Mouse (Mus musculus) cerebellum, postnatal 14 days (tissue): ENCODE data around the gene Arl6ip1.
"Not testable (repeated sequence)": the region's sequence is repeated elsewhere in the genome, so short reads cannot be mapped to it uniquely, and the experiment has no call there.

Experiments used
- DNase-seq, 2 experiments: peaks; one replicate each; pipeline ENCODE4 v3.0.0; 2021; ENCODE audit warnings: mixed read lengths in 2 of 2

The Arl6ip1 gene

DNA sequence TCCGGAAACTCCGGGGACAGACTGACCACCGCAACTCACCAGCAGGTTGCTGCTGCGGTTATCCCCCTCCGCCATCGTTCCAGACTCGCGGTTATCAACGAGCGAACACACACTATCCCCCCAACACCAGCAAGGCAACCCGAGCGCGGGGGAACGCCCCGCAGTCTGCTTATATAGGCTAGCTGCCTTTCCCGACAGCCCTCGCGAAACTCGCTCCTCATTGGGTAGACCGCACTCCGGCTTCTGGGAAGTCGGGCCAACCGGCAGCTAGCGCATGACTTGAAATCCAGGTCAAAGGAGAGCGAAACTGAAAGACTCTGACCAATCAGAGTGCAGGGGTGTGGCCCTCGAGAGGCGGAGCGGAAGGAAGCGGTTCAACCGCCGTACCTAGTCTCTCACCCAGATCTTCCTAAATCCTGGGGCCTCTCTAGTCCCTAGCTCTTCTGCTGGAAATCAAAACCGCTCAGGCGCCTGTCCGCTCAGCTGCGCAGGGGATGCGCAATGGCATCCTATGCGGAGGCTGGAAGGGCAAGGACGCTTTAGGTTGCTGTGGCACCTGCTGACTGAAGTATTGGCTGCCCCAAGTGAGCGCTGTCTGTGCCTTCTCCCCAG lies at the start of gene Arl6ip1:
TSS of gene Arl6ip1 (minus strand) at position 233 of the 612 bp plus-strand sequence.
- peak; percentile 95 to 96 for DNase-seq

GRCm38 (mm10) chr7:118175821-118176355 lies 46.4 kb upstream of the Arl6ip1 start:
- DNase-seq = no peak

GRCm38 (mm10) chr7:118170125-118170524 lies 40.7 kb upstream of the Arl6ip1 start:
- not testable (repeated sequence) for DNase-seq

- DNase-seq = no peak
Observed at GRCm38 (mm10) chr7:118163006-118163405, 33.5 kb upstream of the Arl6ip1 start.

DNA sequence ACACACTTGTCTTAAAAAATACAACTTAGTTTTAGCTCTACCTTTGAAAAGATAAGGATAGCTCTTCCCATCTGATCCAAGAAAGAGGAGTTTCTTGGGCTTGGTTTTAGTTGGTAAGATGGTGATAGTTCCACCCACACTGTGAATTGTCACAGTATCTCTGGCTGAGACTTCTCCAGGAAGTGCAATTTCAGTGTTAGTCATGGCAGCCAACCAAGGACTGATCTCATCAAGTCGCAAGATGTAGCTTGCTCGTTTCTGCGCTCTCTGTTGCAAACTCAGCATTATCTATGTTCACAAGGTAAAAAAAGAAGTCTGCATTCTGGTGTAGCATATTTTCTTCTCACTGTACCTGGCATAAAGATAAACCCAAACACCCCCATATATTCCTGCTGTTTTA lies 30.7 kb upstream of the Arl6ip1 start:
- no peak for DNase-seq

GRCm38 (mm10) chr7:118156461-118156860 lies 27.0 kb upstream of the Arl6ip1 start:
- no peak for DNase-seq

DNA sequence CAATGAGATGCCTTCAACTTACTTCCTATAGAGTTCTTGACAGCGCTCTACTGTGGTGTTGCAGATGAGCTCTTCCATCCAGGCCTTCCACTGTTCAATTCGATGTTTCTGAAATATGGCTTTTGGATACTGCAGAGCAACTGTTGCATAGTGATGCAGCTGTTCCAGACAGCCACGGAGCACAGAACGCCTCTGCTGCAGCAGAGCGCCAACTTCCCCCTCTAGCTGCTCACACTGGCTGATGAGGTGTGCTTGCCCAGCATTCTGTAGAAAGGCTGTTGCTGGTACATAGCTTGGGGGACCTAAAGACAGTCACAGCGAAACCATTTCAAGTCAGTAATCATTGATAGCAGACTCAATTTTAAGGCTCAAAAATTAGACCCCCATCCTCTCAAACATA lies 24.7 kb upstream of the Arl6ip1 start:
- no peak for DNase-seq

DNA sequence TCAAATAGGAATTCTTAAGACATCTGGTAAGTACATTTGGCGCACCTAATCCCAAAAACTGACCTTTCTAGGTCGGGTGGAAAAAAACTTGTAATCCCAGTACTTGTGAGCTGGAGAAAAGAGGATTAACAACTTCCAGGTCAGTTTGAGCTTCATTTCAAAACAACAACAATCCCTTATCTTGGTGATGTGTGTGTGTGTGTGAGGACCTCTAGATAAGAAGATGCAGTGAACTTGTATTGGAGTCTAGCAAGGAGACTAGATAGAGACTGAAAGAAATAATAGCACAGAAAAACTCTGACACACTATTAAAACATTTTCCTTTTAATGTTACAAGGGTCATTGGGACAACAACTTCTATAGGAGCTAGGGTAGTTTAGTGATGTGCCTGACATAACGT lies 14.1 kb upstream of the Arl6ip1 start:
- no peak for DNase-seq

DNA sequence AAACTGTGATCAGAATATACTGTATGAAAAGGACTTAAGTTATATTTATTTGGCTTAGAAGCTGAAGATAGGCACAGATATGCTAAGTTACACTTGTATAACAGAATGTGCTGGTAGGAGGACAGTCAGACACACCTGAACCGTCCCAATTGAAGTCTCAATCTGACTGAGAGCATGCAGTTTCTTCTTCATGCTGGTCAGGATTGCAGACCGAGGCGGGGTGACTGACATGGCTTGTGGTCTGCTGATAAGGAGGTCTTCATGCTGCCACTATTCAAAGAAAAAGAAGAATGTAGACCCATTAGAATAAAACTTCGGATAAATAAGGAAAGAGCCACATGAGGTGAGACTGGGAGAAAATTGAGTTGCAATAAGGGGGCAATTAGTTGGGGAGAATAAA lies 13.7 kb upstream of the Arl6ip1 start:
- DNase-seq = no peak

GRCm38 (mm10) chr7:118141271-118141670 lies 11.8 kb upstream of the Arl6ip1 start:
- no peak for DNase-seq

DNA sequence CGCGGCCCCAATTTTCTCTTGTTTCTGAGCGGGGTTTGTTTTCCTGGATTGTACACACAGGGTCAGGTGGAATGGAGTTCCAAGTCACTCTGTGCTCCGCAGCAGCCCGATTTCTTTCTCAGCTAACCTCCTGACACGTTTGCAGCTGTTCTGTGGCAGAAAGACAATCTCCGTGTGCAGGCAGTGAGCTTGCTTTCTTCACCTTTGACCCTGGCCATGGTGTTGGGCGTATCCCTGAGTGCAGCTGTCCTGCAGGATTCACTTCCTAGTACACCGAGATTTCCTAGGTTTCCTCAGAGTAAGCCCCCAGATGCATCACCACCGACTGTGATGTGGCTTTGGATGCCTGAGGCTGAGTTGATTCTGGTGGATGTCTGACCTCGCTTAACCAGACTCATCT lies 5.7 kb upstream of the Arl6ip1 start:
- DNase-seq = no peak

- DNase-seq = peak; percentile 48 to 51
Observed at GRCm38 (mm10) chr7:118128925-118129429, 485 bp downstream of the Arl6ip1 start.

DNA sequence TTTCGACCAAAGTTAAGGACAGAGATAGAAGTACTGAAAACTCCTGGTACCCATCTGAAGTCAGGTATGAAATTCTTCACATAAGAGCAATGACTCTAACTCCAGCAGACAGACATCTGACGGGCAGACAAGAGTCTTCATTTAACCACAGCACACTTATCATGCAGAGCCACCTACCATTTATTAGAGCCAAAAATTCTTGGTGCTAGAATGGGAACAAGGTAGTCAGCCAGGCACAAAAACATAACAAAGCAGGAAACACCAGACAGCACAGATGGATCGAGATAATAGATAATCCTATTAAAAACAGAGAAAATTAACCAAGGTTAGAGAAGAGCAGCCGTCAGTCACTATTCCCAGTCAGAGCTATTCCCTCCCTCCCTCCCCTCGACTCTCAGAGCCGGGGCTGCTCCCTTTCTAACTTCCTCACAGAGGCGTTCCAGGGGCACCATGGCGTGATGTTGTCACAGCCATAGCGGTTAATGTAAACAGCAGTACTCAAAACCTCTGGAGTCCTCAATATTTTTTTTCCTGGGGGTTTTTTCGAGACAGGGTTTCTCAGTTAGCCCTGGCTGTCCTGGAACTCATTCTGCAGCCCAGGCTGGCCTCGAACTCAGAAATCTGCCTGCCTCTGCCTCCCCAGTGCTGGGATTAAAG lies 3.1 kb downstream of the Arl6ip1 start:
- no peak for DNase-seq

GRCm38 (mm10) chr7:118125736-118126135 lies 3.7 kb downstream of the Arl6ip1 start:
- DNase-seq = no peak

- DNase-seq = no peak
Observed at GRCm38 (mm10) chr7:118123512-118124411, 5.7 kb downstream of the Arl6ip1 start.

- no peak for DNase-seq
Observed at GRCm38 (mm10) chr7:118122235-118122634, 7.2 kb downstream of the Arl6ip1 start.

- no peak for DNase-seq
Observed at GRCm38 (mm10) chr7:118120654-118121053, 8.8 kb downstream of the Arl6ip1 start.

GRCm38 (mm10) chr7:118119946-118120345 lies 9.5 kb downstream of the Arl6ip1 start:
- no peak for DNase-seq

DNA sequence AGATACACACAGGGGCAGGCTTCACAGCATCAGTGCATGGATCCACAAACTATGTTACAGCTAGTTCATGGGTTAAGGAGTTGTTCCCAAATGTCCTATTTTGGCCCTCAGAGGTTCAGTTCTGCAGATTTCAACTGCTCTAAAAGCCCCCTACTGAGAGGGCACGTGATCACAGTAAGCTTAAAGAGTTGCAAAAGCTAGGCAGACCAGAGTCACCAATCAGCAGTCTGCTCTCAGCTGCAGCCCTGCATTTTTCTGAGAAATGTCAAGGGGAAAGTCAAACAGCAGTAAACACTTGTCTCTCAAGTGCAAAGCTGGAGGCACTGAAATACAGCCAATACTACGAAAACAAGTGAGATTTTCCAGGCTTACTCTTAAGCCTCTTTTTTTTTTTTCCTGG lies 10.3 kb downstream of the Arl6ip1 start:
- no peak for DNase-seq

DNA sequence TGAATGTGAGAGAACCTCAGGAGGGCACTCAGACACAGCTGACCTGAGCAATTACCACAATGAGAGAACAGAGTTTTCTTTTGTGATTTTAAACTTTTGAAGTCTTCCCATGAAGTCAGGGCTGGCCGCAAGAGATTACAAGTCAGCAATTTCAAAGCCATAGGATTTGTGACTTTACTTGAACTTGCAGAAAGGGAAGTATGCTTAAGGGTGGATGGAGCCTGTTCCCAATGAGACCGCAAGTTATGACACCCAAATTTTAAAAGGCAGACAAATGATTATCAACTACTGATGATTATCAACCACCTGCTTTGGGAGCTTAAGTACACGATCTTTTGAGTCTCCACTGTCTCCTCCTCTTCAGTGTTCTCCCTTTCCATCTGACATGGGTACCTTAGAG lies 11.0 kb downstream of the Arl6ip1 start:
- no peak for DNase-seq

DNA sequence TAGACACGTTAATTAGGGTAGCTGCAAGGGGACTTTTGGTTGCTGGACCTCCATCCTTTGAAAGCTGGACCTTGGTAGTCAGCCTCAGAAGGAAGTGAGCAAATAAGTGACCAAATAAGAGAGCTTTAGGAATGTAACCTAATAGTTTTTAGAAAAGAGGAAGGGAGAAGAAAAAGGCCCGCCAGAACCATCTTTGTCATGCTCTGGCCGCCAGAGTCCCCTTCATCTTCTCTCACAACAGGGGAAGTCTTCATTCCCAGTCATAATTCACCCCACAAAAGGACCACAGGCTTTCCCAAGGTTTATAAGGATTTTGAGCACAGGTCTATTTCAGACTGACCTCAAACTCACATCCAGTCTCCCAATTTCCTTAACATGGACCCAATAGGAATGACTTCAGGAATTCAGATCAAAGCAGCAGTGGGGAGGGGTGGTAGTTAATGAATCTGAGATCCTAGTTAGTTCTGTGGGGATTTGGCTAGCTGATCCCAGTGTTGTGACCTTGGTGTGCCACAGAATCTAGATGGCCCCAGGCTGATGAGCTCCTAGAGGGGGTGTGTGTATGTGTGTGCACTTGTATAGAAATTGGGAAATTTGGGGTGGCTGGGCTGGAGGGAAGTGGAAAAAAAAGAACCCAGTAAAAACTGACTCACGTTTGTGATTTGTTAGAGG lies 11.8 kb downstream of the Arl6ip1 start:
- DNase-seq = no peak

GRCm38 (mm10) chr7:118116787-118117538 lies 12.5 kb downstream of the Arl6ip1 start:
- DNase-seq = no peak
